Mouse (Mus musculus) MN1 (cell line): Measurements from ENCODE around the gene Edem1.

Experiments used
- DNase-seq: peaks from one replicate; pipeline ENCODE4 v3.0.0-alpha.2; 2016; ENCODE audit warnings: low spot score

Edem1 gene

DNA sequence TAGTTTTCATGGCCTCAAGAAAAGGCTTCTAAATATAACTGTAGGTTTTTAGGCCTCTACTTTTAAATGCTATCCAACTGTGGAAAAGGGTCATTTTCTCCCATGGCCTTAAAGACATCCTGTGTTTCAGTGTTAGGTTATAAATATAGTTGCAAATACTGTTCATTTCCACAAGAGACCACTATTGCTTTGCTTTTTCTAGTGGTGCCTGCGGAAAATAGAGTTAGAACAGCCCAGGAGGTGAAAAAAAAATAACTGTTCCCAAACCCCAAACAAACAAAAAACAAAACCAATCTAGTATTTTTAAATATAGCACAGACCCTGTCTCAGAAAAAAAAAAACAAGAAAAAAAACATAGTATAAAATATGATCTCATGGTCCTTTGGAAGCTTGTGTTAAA is 46.9 kb downstream of the Edem1 start:
- DNase-seq, result no peak

DNA sequence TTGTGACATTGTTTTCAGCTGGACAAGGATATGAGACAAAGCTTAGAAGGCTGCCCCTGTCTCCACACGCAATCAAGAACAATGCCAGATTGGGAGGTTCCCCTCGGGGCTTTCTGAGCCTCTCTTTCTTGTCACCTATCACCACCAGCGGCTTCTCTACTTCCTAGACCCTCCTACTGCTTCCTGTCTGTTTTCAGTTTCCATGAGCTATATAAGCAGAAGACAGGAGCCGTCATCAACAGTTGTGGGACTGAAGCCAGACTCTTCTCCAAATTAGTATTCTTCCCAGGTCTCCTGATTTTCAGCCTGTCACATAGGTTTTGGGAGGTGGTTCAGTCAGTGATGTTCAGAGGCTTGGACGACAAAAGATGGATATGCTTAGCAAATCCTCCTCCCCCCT is 47.6 kb downstream of the Edem1 start:
- DNase-seq, result no peak

DNA sequence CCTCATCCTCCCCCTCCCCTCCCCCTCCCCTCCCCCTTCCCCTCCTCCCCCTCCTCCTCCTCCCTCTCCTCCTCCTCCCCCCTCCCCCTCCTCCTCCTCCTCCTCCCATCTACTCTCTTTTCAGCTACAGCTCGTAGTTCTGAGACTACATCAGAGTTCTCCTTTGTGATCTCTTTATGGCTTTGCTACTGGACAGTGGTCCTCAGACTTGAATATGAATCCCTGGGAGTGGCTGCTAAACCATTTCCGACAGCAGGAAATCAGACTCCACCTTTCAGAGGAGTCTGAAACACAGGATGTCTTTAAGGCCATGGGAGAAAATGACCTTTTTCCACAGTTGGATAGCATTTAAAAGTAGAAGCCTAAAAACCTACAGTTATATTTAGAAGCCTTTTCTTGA is 48.0 kb downstream of the Edem1 start:
- no peak for DNase-seq

DNA sequence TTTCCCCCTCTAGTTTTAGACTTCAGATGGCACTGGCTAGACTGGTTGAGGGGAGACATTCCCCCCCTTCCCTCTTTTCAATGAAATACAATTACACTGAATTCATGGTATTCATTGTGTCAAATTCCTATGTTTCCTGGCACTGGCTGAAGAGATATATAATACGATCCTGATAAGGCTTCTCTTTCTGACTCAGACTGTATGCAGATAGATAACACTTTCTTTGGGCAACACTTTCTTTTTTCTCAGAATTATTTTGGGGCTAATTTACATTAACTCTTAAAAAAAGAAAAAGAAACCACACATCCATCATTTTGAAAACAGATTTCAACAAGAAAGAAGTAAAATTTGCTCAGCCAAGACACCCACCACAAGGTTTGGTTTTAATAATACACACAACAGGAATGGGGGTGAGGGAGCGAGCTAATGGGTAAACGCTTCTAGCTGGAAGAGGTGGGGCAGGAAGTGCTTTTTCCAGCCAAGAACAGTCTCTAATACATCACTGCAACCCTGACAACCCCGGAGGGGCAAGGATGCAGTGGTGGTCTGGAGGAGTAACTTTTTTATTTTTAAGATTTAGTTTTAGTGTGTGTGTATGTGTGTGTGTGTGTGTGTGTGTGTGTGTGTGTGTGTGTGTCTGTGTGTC is 52.0 kb downstream of the Edem1 start:
- DNase-seq, result no peak

DNA sequence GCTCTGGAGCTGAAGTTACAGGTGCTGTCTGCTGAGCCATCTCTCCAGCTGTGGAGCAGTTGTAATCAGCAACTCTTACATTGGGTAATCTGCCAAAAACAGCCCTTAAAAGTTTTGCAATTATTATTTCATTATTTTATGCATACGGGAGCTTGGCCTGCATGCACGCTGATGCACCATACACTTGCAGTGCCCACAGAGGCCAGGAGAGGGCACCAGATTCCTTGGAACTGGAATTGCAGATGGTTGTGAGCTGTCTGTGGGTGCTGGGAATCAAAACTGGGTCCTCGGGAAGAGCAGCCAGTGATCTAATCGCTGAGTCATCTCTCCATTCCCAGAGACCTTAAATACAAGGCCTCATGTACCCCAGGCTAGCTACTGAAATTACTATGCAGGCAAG is 52.6 kb downstream of the Edem1 start:
- DNase-seq, result no peak

DNA sequence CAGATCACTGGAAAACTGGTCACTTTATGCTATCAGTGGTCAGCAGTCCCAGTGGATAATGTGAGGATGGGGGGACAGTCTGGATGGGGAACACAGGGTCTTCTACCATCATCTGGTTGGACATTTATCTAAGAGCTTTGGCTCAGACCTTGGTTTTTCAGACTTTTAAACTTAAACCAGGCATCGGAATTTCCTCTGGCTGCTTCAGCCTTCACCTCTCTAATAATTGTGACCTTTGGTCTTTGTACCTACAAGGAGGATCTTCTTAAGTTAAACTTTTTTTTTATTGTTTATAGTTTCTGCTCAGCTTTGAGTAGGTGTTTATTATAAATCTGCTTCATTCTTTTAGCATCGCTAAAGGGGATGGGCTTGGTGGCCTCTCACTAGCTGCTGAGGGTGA is 55.4 kb downstream of the Edem1 start:
- DNase-seq, result no peak

DNA sequence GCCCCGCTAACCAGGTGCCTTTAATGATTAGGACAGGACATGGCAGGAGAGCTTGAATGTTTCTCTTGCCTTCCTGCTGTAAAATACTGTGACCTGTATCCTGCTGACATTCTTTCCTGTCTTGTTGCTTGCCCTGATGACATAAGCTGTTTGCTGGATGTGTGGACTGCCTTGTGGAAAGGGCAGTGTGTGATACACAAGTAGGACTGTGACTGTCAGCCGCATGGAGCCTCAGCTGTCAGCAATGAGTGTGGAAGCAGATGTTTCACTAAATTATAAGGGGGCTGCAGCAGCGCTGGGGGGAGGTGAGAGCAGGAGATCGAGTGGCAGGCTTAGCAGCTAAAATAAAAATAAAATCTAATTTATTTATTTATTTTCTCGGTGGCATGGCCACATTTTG is 56.2 kb downstream of the Edem1 start:
- no peak for DNase-seq

DNA sequence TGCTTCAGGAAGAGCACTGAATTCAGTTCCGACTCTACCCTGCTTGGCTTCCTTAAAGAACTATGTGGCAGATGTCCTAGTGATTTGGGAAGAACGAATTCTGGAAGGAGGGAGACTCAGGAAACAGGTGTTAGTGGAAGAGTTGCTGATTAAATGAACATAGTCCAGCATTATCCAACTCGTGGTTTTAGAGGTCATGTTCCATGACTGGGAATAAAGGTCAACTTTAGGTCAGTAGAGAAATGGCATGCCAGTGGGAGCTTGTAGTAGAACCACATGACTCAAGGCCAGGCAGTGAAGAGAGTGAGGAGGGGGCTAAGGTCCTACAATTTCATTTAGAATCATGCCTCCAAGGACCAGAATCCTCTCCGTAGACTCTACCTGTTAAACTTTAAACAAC is 57.9 kb downstream of the Edem1 start:
- DNase-seq, result no peak

DNA sequence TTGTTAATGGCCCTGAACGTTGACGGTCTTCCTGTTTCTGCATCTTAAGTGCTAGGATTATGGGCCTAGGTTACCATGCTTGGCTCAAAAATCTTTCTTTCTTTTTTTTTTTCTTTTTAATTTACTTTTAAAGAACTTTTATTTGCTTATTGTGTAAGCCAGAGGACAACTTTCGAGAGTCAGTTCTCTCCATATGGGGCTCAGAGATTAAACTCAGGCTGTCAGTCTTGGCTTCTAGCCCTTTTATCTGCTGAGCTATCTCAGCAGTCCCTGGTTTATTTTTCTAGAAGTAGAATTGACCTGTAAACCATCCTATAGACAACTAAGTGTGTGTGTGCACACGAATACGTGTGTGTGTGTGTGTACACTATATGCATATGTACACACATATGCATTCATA is 64.1 kb downstream of the Edem1 start:
- DNase-seq, result no peak

DNA sequence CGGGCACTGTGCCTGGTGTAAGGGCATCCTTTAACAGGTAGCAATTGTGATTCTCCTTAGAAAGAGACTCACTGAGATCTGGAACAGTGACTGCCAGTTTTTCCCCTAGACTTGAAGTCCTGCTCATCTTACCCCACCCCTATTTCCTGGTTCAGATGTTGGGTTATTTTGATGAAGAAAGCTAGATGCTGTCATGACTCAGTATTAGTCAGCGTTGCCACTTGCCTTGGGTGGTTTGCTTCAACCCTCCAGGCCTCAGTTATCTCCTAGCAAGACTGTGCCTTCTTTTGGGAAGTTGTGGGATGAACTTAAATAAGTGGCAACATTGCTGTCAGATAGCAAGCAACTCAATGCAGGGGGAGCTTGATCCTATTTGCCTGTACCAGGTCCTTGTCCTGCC is 66.7 kb downstream of the Edem1 start:
- no peak for DNase-seq

DNA sequence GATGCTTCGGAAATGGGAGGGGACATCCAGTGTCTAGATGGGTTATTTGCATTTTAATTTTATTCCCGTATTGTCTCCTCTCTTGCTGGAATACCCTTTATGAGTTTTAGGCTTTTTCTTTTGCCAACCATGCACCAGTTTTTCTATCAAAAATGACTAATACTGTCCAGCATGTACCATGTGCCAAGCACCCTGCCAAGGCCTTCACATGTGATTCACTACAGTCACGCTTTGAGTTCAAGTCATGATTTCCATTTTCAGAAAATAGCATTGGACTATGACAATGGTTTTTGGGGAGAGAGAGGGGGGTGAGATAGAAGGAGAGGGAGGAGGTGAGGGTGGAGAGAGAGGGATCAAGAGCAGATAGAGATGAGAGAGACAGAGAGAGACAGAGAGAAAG is 67.5 kb downstream of the Edem1 start:
- DNase-seq, result no peak

DNA sequence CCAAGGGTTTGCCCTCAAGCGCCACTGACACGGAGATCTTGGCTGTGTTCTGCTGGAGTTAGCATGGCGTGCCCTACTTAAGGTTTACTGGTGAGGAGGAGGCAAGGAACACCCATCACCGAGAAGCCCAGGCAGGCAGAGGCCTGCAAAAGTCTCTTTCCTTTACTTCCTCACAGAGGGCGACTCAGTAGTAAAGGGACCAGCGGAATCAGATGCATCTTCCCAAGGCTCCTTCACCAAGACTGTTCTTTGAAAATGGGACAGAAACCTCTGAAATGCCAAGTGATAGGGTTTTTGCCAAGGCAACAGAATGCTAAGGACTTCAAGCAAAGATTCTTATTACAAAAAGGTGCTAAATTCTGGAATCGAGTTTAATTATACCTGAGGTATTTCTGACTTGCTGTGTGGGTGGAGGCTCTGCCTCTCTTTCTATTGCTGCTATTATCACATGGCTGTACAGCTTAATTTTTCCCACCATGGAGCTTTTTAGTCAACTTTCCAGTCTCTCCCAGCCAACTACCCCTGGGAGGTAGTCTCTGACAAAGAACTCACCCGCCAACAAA is 68.2 kb downstream of the Edem1 start:
- no peak for DNase-seq

DNA sequence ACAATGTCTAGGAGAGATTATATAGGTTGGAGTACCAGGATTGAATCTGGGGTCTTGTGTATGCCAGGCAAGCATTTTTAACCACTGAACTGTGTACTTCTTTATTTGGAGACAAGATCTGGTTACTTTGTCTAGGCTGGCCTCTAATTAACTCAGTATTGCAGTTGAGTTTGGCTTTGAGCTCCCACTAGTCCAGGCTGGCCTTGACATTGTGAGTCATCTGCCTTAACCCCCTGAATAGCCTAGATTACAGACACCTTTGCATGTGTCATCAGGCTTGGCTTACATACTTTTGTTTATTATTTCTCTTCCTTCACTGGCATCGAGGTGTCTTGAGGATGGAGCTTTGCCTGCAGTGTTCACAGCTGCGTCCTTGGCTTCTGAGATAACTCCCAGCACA is 70.8 kb downstream of the Edem1 start:
- no peak for DNase-seq

DNA sequence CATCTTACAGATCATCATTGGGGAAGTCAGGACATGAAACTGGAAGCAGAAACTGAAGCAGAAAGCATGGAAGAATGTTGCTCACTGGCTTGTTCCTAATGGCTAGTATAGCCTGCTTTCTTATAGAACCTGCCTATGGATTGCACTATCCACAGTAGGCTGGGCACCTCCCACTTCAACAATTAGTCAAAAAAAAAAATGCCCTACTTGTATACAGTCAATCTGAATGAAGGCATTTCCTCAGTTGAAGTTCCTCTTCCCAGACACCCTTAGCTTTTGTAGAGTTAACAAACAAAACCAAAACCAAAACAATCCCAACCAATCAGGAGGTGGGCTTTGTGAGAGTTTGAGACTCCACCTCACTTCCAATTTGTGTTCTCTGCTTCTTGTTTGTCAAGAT is 73.7 kb downstream of the Edem1 start:
- DNase-seq, result no peak

DNA sequence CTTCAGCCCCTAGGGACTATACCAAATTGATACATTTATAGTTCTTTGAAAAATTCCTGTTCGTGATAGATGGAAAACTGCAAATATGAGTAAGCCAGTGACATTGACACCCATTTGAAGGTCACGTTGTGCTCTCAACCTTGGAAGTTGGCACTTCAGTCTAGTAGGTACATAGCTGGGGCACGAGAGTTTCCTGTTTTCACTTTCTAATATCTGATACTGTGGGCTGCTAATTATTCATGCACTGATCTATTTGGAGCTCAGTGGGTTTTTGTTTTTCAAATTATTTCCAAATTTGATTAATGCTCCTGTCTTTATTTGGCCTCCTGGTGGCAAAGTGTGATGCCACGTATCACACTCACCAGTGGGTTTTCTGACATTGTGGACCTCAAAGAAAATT is 74.8 kb downstream of the Edem1 start:
- DNase-seq, result no peak

DNA sequence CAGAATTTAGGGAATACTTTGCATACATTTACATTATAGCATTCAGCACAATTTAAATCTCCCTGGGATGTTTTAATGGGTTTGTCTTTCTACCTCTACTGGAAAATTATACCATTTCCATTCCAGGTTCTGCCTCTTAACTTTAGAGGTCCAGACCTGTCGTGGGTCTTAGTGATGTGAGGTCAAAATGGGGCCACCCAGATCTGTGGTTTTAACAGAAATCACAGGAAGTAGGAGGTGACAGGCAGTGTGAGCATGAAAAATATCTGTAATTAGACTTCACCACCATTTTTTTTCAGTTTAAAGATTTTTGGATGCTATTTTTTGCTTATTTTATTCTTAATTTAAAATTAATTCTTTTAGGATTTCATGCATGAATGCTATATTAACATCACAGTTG is 78.1 kb downstream of the Edem1 start:
- DNase-seq, result no peak
